Mouse (Mus musculus) limb, embryonic 15.5 days (tissue): ENCODE data around the gene Pttg1. TPM values are rescaled to one million over a fixed set of nuclear protein-coding genes. Genes with fewer than 3 reads are reported as not detected.

Source experiments
- ATAC-seq: fragments of 200-750 bp; cut with Nextera tagmentation; 2 replicates; pipeline ENCODE4 v1.8.0; 2017; ENCODE audit warnings: low read depth, moderate TSS enrichment; ENCODE audit not compliant: insufficient number of reproducible peaks, low FRiP score, low TSS enrichment
- H3K27ac ChIP-seq: fragments of 300-500 bp; sonication (generic); 2 replicates; pipeline ENCODE4 v1.5.1; 2015; ENCODE audit warnings: moderate library complexity, mild to moderate bottlenecking, inconsistent platforms
- H3K27me3 ChIP-seq: fragments of 300-500 bp; sonication (generic); 2 replicates; pipeline ENCODE4 v1.6.1; 2015; ENCODE audit warnings: inconsistent platforms
- H3K36me3 ChIP-seq: fragments of 300-500 bp; sonication (generic); 2 replicates; pipeline ENCODE4 v1.6.1; 2015; ENCODE audit warnings: inconsistent platforms
- H3K4me1 ChIP-seq: fragments of 300-500 bp; sonication (generic); 2 replicates; pipeline ENCODE4 v1.6.1; 2015; ENCODE audit warnings: inconsistent platforms
- H3K4me2 ChIP-seq: fragments of 300-500 bp; sonication (generic); 2 replicates; pipeline ENCODE4 v1.6.1; 2015; ENCODE audit warnings: mild to moderate bottlenecking, inconsistent platforms
- H3K4me3 ChIP-seq: fragments of 300-500 bp; sonication (generic); 2 replicates; pipeline ENCODE4 v1.5.1; 2015; ENCODE audit warnings: mild to moderate bottlenecking, inconsistent platforms
- H3K9ac ChIP-seq: fragments of 300-500 bp; sonication (generic); 2 replicates; pipeline ENCODE4 v1.6.1; 2015; ENCODE audit warnings: inconsistent platforms
- H3K9me3 ChIP-seq: fragments of 300-500 bp; sonication (generic); 2 replicates; pipeline ENCODE4 v1.6.1; 2016; ENCODE audit warnings: inconsistent platforms
- WGBS: fragments of 180-500 bp; shearing (Covaris S2); methylation state at CpG from one replicate; pipeline ENCODE4 v1.1.7; 2015; 5-methylcytosine and 5-hydroxymethylcytosine counted together
- polyA plus RNA-seq: library from polyadenylated mRNA; unstranded; fragments of >200 nt; fragmentation: Nextera tagmentation; extraction: Ambion mirVana; gene quantifications from 2 replicates; pipeline ENCODE4 v1.2.1, GENCODE M21; 2015

Gene Pttg1
- polyA plus RNA-seq, 1 experiment from 2014 or later: 74.1 TPM

DNA sequence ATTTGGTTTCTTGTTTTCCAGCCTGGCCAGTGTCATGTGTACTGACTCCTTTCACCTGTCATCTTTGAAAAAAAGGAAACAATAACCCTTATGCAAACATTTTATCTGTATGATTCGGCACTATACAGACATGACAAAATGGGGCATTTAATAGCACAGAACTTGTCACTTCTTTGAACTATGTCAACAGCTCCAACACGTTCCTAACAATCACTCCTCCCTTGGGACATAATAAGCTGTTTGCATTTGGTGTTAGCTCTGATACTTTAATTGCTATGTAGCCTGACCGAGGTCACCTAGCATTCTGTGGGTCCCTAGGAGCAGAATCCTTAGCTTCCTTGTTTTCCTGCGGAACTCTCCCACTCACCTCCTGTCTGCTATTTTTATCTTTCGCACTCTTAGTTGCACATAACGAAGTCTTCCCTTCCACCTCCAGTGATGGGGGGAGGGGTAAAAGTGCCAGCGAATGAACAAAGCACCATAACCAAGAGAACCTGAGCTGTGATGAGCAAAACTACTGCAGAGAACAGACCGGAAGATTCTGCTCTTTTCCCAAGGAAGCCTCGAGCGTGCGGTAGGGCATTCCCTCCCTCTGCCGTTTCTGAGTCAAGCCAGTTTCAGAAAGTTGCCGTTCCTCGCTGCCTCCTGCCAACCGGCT is 21.8 kb downstream of the Pttg1 start:
- no peaks in the 10 kb centered on the region for H3K9me3 ChIP-seq
- H3K36me3 ChIP-seq: no peaks in the 10 kb centered on the region
- H3K27me3 ChIP-seq: no peaks in the 10 kb centered on the region
- H3K9ac ChIP-seq: no peak overlapping the region
- WGBS: 84% methylated on average over 15 of the region's 15 CpGs
- no peak for ATAC-seq
- no peak overlapping the region for H3K4me2 ChIP-seq
- no peak overlapping the region for H3K27ac ChIP-seq
- H3K4me1 ChIP-seq: no peaks in the 10 kb centered on the region
- no peak overlapping the region for H3K4me3 ChIP-seq

DNA sequence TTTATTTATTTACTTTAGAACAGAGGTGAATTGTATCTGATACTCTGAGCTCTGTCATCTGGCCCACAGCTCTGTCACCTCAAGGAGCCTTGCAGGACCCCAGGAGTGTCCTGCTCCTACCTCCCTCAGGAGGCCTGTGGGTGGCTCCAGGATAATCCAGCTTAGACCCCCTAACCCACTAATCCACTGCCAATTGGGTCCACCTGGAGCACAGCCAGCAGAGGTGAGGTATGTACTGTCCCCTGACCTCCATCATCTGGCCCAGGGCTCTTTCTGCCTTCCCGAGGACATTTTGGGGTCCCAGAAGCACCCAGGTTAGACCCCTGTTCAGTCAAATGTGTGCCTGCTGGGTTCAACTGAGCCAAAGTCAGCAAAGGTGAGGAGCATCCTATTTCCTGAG is 25.9 kb downstream of the Pttg1 start:
- WGBS: 86% methylated on average over 1 of the region's 1 CpGs
- Histone ChIP-seq H3K4me2 (no peak overlapping the region), H3K9ac (no peak overlapping the region), H3K27ac (no peak overlapping the region), H3K4me3 (no peak overlapping the region), H3K4me1 (no peaks in the 10 kb centered on the region), H3K9me3 (no peaks in the 10 kb centered on the region), H3K27me3 (no peaks in the 10 kb centered on the region), H3K36me3 (no peaks in the 10 kb centered on the region)
- no peak for ATAC-seq

DNA sequence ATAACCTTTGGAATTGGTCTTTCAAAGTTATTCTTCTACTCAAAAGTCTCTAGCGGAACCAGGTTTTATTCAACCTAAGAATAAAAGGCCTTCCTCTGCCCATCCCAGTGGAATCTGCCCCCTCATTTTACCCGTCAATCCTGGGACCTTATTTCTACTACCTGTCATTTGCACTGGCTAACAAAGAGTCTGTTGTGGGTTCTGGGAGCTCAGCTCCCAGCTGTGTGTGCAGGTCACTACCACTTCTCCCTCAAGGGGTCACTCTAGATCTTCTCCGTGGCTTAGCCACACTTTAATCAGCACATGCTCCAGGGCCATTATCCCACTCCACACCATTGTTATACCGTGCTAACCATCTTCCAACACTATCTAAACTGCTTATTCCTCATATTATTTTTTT is 26.8 kb downstream of the Pttg1 start:
- H3K4me1 ChIP-seq: no peaks in the 10 kb centered on the region
- no peaks in the 10 kb centered on the region for H3K36me3 ChIP-seq
- ATAC-seq: no peak
- no peak overlapping the region for H3K27ac ChIP-seq
- H3K4me2 ChIP-seq: no peak overlapping the region
- no peak overlapping the region for H3K4me3 ChIP-seq
- no peaks in the 10 kb centered on the region for H3K27me3 ChIP-seq
- no peak overlapping the region for H3K9ac ChIP-seq
- H3K9me3 ChIP-seq: no peaks in the 10 kb centered on the region
- WGBS: 44% methylated on average over 4 of the region's 4 CpGs

DNA sequence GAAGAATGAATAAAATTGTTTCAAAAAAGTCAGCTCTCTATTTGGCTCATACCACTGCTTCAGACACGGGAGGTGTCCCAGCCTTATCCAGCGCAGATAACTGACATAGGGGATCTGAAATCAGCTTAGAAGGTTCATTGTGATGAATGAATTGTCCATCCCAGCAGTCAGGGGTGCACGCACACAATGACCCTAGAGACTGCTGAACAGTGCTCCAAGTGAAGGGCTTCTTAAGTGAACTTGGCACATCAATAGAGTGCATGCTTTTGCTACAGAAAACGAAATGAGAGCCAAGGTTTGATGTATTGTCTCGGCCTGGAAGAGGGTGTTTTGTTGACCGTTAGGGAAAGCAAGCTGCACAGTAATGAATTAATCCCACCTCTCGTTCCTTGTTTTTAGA is 29.4 kb downstream of the Pttg1 start:
- no peak overlapping the region for H3K9ac ChIP-seq
- no peak for ATAC-seq
- no peaks in the 10 kb centered on the region for H3K9me3 ChIP-seq
- no peak overlapping the region for H3K27ac ChIP-seq
- no peak overlapping the region for H3K4me2 ChIP-seq
- no peak overlapping the region for H3K4me3 ChIP-seq
- no peaks in the 10 kb centered on the region for H3K27me3 ChIP-seq
- 78% methylated on average over 7 of the region's 7 CpGs for WGBS
- no peaks in the 10 kb centered on the region for H3K36me3 ChIP-seq
- no peaks in the 10 kb centered on the region for H3K4me1 ChIP-seq

DNA sequence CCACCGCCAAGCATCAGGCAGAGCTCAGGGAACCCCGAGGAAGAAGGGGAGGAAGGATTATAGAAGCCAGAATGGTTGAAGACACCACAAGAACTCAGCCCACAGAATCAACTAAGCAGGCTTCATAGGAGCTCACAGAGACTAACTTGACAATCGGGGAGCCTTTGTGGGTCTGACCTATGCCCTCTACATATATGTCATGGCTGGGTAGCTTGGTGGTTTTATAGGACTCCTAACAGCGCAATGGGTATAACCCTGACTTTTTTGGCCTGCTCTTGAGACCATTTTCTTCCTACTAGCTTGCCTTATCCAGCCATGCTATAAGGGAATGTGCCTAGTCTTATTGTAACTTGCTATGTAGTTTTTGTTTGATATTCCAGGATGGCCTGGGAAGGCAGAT is 29.8 kb downstream of the Pttg1 start:
- no peak for ATAC-seq
- 88% methylated on average over 4 of the region's 4 CpGs for WGBS
- H3K36me3 ChIP-seq: no peaks in the 10 kb centered on the region
- H3K9me3 ChIP-seq: no peaks in the 10 kb centered on the region
- H3K4me2 ChIP-seq: no peak overlapping the region
- no peak overlapping the region for H3K27ac ChIP-seq
- H3K27me3 ChIP-seq: no peaks in the 10 kb centered on the region
- H3K9ac ChIP-seq: no peak overlapping the region
- H3K4me3 ChIP-seq: no peak overlapping the region
- no peaks in the 10 kb centered on the region for H3K4me1 ChIP-seq

DNA sequence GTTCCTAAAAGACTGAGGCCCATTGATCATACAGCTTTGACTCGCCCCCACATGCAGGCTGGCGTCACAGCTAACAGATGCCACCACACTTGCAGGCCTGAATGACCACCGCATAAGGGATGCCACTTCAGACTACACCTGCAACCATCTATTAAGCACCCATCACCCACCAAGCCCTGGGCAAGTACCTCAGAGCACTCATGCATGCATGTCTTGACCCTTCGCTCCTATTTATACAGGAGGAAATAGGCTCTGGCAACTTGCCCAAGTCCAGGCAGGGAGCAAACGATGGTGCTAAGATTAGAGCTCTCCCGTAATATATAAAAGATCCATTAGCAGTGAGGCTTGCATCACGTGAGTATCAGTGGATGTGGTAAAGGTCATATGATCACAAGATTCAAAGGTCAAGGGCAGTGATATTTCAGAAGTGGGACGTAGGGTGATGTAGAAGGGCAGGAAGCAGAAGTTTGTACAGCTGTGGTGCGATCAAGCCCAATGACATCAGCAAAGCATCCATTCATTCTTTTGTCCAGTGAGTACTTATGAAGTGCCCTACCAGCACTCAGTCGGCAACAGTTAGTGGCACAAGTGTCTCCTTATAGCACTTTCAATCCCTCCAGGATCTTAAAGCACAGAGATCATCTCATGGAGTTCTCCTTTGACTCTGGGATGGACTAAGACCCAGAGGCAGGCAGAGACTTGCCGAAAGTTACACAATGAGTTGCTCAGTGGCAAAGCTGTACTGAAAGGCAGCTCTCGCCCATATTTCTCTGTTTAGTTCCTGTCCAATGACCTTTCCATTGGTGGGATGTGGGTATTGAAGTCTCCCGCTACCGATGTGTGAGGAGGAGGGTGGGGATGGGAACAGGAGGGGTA is 30.7 kb downstream of the Pttg1 start:
- Histone ChIP-seq H3K36me3 (no peaks in the 10 kb centered on the region), H3K9ac (no peak overlapping the region), H3K4me2 (no peak overlapping the region), H3K4me1 (no peaks in the 10 kb centered on the region), H3K4me3 (no peak overlapping the region), H3K27me3 (no peaks in the 10 kb centered on the region), H3K27ac (no peak overlapping the region), H3K9me3 (no peaks in the 10 kb centered on the region)
- no peak for ATAC-seq
- WGBS: 74% methylated on average over 14 of the region's 14 CpGs

DNA sequence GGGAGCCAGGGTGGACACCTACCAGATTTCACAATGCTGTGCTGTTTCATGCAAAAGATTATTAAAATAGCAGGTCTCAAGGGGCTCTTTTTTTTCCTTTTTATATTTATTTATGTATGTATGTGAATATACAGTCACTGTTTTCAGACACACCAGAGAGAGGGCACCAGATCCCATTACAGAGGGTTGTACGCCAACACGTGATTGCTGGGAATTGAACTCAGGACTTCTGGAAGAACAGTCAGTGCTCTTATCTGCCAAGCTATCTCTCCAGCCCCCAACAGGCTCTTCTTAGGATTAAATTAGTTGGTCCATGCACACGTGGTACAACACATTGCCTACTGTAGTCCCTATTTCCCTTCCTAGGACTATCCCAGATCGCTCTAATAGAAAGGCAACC is 32.7 kb downstream of the Pttg1 start:
- no peaks in the 10 kb centered on the region for H3K9me3 ChIP-seq
- WGBS: 86% methylated on average over 4 of the region's 4 CpGs
- ATAC-seq: no peak

DNA sequence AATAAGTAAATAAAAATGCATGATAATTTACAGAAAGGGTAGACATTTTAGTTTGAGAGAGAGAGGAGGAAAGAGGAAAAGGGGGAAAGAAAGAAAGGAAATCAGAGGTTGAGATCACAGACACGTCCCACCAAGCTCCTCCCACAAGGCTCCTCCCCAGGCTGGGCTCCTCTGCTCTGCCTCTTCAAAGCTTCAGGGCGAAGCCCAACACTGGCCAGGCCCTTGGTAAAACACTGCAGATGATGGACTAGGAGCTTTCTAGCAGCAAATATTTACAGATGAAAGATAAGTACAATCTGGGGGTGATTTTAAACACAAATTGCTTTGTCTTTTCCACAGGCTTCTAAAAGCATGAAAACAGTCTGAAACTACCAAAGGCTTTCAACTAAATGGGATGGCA is 33.3 kb downstream of the Pttg1 start:
- no peak overlapping the region for H3K27ac ChIP-seq
- no peaks in the 10 kb centered on the region for H3K9me3 ChIP-seq
- WGBS: 38% methylated on average over 2 of the region's 2 CpGs
- ATAC-seq: no peak
- H3K9ac ChIP-seq: no peak overlapping the region
- H3K4me3 ChIP-seq: no peak overlapping the region
- H3K4me1 ChIP-seq: no peaks in the 10 kb centered on the region
- no peaks in the 10 kb centered on the region for H3K36me3 ChIP-seq
- no peaks in the 10 kb centered on the region for H3K27me3 ChIP-seq
- no peak overlapping the region for H3K4me2 ChIP-seq

More for the DNA sequence above, 32.7 kb downstream of the Pttg1 start:
- Histone ChIP-seq H3K9ac (no peak overlapping the region), H3K36me3 (no peaks in the 10 kb centered on the region), H3K4me2 (no peak overlapping the region), H3K27ac (no peak overlapping the region), H3K4me3 (no peak overlapping the region), H3K27me3 (no peaks in the 10 kb centered on the region), H3K4me1 (no peaks in the 10 kb centered on the region)

DNA sequence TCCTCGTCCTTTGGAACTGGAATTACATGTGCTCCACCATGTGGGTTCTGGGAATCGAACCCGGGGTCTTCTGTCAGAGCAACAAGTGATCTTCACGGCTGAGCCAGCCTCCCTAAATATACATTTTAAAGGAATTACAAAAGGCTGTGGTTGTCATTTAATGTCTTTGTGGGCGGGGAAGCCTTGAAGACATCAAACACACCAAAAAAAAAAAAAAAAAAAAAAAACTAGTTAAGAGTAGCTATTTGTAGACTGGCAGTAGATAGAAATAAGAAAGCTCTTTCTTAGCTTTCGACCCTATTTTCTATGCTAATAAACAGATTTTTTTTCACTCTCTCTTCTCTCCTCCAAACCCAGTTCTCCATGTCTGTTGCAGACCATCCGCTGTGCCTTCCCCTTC is 36.9 kb downstream of the Pttg1 start:
- H3K4me2 ChIP-seq: no peak overlapping the region
- no peak overlapping the region for H3K27ac ChIP-seq
- no peak overlapping the region for H3K9ac ChIP-seq
- H3K36me3 ChIP-seq: no peaks in the 10 kb centered on the region
- H3K9me3 ChIP-seq: no peaks in the 10 kb centered on the region
- H3K4me3 ChIP-seq: no peak overlapping the region
- WGBS: 82% methylated on average over 7 of the region's 7 CpGs
- ATAC-seq: no peak
- peaks cover 8% of the 10 kb centered on the region; the same call in 1 of the 2 replicates for H3K4me1 ChIP-seq
- H3K27me3 ChIP-seq: peaks cover 10% of the 10 kb centered on the region; the same call in 1 of the 2 replicates

DNA sequence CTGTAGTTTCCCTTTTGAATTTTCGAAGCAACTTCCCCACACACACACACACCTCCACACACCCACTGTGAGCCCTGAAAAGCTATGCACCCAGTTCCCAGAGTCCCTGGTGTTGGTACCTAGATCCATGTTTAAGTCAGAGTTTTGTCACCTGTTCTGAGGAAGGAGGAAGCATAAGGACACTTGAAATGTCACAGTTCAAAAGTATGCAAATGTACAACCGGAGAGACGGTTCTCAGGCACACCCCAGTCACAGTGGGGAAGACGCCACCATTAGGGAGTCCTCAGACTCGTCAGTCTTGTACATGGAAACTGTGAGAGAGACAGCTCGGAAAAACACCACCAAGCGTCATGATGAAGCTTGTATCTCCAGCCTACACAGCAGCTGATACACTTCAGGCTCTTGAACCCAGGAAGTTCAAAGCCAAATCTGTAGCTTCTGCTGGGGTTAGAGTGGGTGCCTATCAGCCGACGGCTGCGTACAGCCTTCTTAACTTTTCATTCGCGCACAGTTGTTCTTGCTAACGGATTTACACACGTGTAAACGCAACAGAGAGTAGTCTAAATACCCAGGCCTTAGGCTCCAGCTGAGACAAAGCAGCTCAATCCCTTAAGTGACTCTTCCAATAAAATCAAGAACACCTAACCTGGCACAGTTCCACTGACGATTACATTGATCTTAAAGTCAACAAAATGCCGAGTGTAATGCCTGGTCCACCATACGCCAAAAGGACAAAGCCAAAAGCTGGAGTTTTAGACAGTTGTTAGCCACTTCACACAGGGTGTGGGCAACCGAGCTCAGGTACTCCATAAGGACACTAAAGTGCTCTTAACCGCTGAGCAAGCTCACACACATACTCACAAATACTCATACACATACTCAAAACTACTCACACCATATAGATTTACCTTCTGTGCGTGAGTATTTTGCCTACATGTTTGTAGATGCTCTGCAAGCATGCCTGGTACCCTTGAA is 37.6 kb downstream of the Pttg1 start:
- no peak overlapping the region for H3K9ac ChIP-seq
- no peaks in the 10 kb centered on the region for H3K9me3 ChIP-seq
- H3K27ac ChIP-seq: no peak overlapping the region
- no peak for ATAC-seq
- H3K36me3 ChIP-seq: no peaks in the 10 kb centered on the region
- peaks cover 10% of the 10 kb centered on the region; the same call in 1 of the 2 replicates for H3K27me3 ChIP-seq
- no peak overlapping the region for H3K4me3 ChIP-seq
- H3K4me1 ChIP-seq: peaks cover 8% of the 10 kb centered on the region; the same call in 1 of the 2 replicates
- 77% methylated on average over 21 of the region's 21 CpGs for WGBS
- H3K4me2 ChIP-seq: no peak overlapping the region

DNA sequence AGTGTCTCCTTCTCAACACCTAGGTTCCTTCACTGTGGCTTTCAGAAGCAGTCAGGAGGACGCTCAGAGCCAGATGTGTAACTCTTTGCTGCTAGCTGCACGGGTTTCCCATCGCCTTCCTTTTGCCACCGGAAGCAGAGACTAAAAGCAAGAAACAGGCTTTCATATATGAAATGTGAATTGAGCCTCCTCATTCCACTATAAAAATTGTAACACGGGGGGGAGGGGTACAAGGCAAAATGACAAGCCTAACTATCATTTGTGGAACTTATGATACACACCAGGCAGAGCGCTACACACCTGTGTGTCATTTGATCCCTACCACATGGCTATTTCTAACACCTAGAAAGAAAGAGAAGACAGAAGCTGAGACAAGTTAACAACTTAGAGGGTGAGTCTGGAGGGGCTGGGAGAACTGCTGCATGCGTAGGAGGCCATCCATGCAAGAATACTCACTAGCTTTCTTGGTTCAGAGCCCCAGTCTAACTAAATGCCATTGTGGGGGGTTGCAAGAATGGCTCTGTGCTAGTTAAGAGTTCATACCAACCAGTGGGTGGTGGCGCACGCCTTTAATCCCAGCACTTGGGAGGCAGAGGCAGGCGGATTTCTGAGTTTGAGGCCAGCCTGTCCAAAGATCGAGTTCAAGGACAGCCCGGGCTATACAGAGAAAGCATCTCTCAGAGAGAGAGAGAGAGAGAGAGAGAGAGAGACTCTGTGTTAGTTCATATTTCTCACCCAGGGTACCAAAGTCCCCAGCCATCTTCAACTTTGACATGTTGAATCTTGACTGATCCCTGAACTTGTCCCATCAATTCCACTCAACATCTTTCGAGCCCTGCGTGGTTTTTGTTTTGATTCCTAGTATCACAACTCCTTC is 38.8 kb downstream of the Pttg1 start:
- ATAC-seq: no peak
- Histone ChIP-seq H3K36me3 (no peaks in the 10 kb centered on the region), H3K4me3 (no peak overlapping the region)

More for the DNA sequence above, 38.8 kb downstream of the Pttg1 start:
- peaks cover 8% of the 10 kb centered on the region; the same call in 1 of the 2 replicates for H3K4me1 ChIP-seq
- no peak overlapping the region for H3K9ac ChIP-seq
- WGBS: 84% methylated on average over 14 of the region's 14 CpGs
- peaks cover 10% of the 10 kb centered on the region; the same call in 1 of the 2 replicates for H3K27me3 ChIP-seq
- H3K4me2 ChIP-seq: no peak overlapping the region
- no peak overlapping the region for H3K27ac ChIP-seq
- no peaks in the 10 kb centered on the region for H3K9me3 ChIP-seq
